Mouse (Mus musculus): Measurements from ENCODE around the gene Prdm16. TPM values are rescaled to one million over a fixed set of nuclear protein-coding genes. Genes with fewer than 3 reads are reported as not detected.

Gene Prdm16
- polyA plus RNA-seq, 1 experiment from 2014 or later: 58.8 TPM

DNA sequence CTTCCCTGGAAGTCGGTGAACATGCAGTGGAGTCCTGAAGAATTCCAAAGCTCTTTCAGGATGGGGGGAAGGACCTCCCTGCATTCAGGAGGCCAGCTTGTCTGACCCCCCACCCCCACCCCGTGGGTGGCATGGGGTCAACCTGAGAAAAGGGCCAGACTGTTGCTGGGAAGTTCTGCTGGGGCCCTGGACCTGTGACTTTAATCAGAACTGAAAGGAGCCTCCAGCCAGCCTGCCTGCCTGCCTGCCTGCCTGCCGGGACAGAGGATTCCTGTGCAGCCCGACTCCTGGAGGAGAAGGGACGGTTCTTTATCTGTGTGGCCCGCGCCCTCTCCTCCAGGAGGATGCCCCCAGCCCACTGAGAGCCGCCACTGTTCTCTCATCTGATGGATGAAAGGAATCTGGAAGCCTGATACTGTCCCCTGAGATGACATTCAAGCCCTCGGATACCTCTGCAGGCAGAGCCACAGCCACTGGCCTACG is 214.2 kb downstream of the Prdm16 start:
- no peak overlapping the region for H3K4me3 ChIP-seq
- H3K36me3 ChIP-seq: peaks cover 15% of the 10 kb centered on the region; the same call in 1 of the 2 replicates
- ATAC-seq (ENCODE audit: low FRiP score, low read depth): no peak
- H3K4me2 ChIP-seq (replicated peaks): no peak overlapping the region
- H3K4me1 ChIP-seq: peaks cover 64% of the 10 kb centered on the region
- peaks cover 19% of the 10 kb centered on the region for H3K27me3 ChIP-seq
- peaks cover 4% of the 10 kb centered on the region; the same call in 1 of the 2 replicates for H3K9me3 ChIP-seq
- 16% methylated on average over 10 of the region's 10 CpGs for WGBS
- no peak overlapping the region for H3K27ac ChIP-seq
- no peak overlapping the region; the same call in 1 of the 2 replicates for H3K9ac ChIP-seq

- no peak for ATAC-seq (ENCODE audit: low FRiP score, low read depth)
- Histone ChIP-seq H3K36me3 (peaks cover 15% of the 10 kb centered on the region; the same call in 1 of the 2 replicates), H3K27ac (no peak overlapping the region), H3K27me3 (peaks cover 23% of the 10 kb centered on the region), H3K4me2 (replicated peaks) (no peak overlapping the region), H3K4me3 (no peak overlapping the region), H3K9ac (no peak overlapping the region), H3K9me3 (peaks cover 4% of the 10 kb centered on the region; the same call in 1 of the 2 replicates), H3K4me1 (peaks cover 61% of the 10 kb centered on the region)
- WGBS: 78% methylated on average over 17 of the region's 17 CpGs
These were observed 215.9 kb downstream of the Prdm16 start for GRCm38 (mm10) chr4:154420749-154421148.

GRCm38 (mm10) chr4:154419766-154420165 is 216.9 kb downstream of the Prdm16 start:
- peaks cover 61% of the 10 kb centered on the region for H3K4me1 ChIP-seq

DNA sequence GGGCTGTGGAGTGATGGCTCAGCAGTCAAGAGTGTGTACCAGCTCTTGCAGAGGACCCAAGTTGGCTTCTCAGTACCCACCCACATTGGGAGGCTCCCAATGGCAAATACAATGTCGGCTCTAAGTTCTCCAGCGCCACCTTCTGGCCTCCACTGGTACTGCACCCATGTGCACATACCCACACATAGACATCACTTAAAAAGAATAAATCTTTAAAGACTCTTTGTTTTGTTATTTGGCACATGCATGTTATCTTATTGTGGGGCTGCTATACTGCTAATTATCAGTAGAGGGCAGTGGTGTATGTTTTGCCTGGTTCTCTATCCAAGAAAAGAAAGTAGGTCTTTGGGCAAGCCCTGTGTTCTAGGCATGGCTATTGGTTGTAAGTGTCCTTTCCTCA is 217.7 kb downstream of the Prdm16 start:
- Histone ChIP-seq H3K36me3 (peaks cover 15% of the 10 kb centered on the region; the same call in 1 of the 2 replicates), H3K9ac (no peak overlapping the region), H3K27ac (no peak overlapping the region), H3K4me3 (no peak overlapping the region), H3K4me1 (peaks cover 61% of the 10 kb centered on the region), H3K27me3 (peaks cover 22% of the 10 kb centered on the region), H3K9me3 (peaks cover 4% of the 10 kb centered on the region; the same call in 1 of the 2 replicates), H3K4me2 (replicated peaks) (no peak overlapping the region)
- ATAC-seq (ENCODE audit: low FRiP score, low read depth): no peak
- WGBS: 26% methylated on average over 2 of the region's 2 CpGs

More at GRCm38 (mm10) chr4:154419766-154420165, 216.9 kb downstream of the Prdm16 start:
- Histone ChIP-seq H3K4me2 (replicated peaks) (no peak overlapping the region), H3K27ac (no peak overlapping the region), H3K9me3 (peaks cover 4% of the 10 kb centered on the region; the same call in 1 of the 2 replicates), H3K27me3 (peaks cover 24% of the 10 kb centered on the region), H3K9ac (no peak overlapping the region), H3K36me3 (peaks cover 15% of the 10 kb centered on the region; the same call in 1 of the 2 replicates), H3K4me3 (no peak overlapping the region)
- no peak for ATAC-seq (ENCODE audit: low FRiP score, low read depth)
- WGBS: 88% methylated on average over 4 of the region's 4 CpGs

- peaks cover 4% of the 10 kb centered on the region; the same call in 1 of the 2 replicates for H3K9me3 ChIP-seq
- H3K9ac ChIP-seq: no peak overlapping the region
- peaks cover 15% of the 10 kb centered on the region; the same call in 1 of the 2 replicates for H3K36me3 ChIP-seq
- 66% methylated on average over 4 of the region's 4 CpGs for WGBS
- H3K27me3 ChIP-seq: peaks cover 25% of the 10 kb centered on the region
- no peak overlapping the region for H3K27ac ChIP-seq
- no peak overlapping the region for H3K4me3 ChIP-seq
- peaks cover 61% of the 10 kb centered on the region for H3K4me1 ChIP-seq
- H3K4me2 ChIP-seq (replicated peaks): no peak overlapping the region
- no peak for ATAC-seq (ENCODE audit: low FRiP score, low read depth)
These were observed 218.3 kb downstream of the Prdm16 start for GRCm38 (mm10) chr4:154418327-154418744.

DNA sequence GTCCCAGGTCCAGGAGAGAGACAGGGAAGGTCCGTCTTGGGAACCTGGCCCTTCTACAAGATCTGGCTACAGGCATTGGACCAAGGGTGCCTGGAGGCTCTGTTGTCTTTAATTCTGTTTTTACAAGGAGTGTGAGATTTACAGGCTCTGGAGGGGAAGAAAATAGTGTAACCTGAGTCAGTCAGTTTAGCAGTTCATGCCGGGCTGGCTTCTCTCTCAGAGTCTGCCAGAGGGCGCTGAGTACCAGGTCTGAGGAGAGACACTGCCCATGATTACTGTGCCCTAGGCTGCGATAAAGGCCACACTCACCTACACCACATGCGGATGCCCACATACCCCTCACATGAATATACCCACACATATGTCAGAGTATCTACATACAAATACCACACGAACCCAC is 219.9 kb downstream of the Prdm16 start:
- H3K27ac ChIP-seq: no peak overlapping the region
- 33% methylated on average over 6 of the region's 6 CpGs for WGBS
- peaks cover 4% of the 10 kb centered on the region; the same call in 1 of the 2 replicates for H3K9me3 ChIP-seq
- H3K36me3 ChIP-seq: peaks cover 15% of the 10 kb centered on the region; the same call in 1 of the 2 replicates
- no peak overlapping the region for H3K4me2 ChIP-seq (replicated peaks)
- H3K27me3 ChIP-seq: peaks cover 34% of the 10 kb centered on the region
- H3K4me3 ChIP-seq: no peak overlapping the region
- ATAC-seq (ENCODE audit: low FRiP score, low read depth): no peak
- H3K4me1 ChIP-seq: peaks cover 64% of the 10 kb centered on the region
- H3K9ac ChIP-seq: no peak overlapping the region

GRCm38 (mm10) chr4:154414885-154415284 is 221.8 kb downstream of the Prdm16 start:
- Histone ChIP-seq H3K27ac (peak overlapping the region; percentile 63), H3K36me3 (peaks cover 11% of the 10 kb centered on the region; the same call in 1 of the 2 replicates), H3K4me3 (no peak overlapping the region), H3K4me1 (peaks cover 79% of the 10 kb centered on the region), H3K9me3 (peaks cover 4% of the 10 kb centered on the region; the same call in 1 of the 2 replicates), H3K27me3 (peaks cover 33% of the 10 kb centered on the region), H3K4me2 (replicated peaks) (no peak overlapping the region), H3K9ac (no peak overlapping the region)
- ATAC-seq (ENCODE audit: low FRiP score, low read depth): peak; percentile 55; the same call in 1 of the 2 replicates
- WGBS: 16% methylated on average over 4 of the region's 4 CpGs

GRCm38 (mm10) chr4:154410559-154410958 is 226.1 kb downstream of the Prdm16 start:
- Histone ChIP-seq H3K9me3 (no peaks in the 10 kb centered on the region), H3K9ac (peak overlapping the region; percentile 1; the same call in 1 of the 2 replicates), H3K36me3 (peaks cover 5% of the 10 kb centered on the region; the same call in 1 of the 2 replicates), H3K27ac (no peak overlapping the region), H3K4me2 (replicated peaks) (no peak overlapping the region), H3K4me3 (no peak overlapping the region), H3K4me1 (peaks cover 87% of the 10 kb centered on the region), H3K27me3 (peaks cover 34% of the 10 kb centered on the region)
- WGBS: 51% methylated on average over 8 of the region's 8 CpGs
- no peak for ATAC-seq (ENCODE audit: low FRiP score, low read depth)

- H3K27ac ChIP-seq: no peak overlapping the region
- ATAC-seq (ENCODE audit: low FRiP score, low read depth): no peak
- peaks cover 79% of the 10 kb centered on the region for H3K4me1 ChIP-seq
- H3K27me3 ChIP-seq: peaks cover 34% of the 10 kb centered on the region
- no peaks in the 10 kb centered on the region for H3K9me3 ChIP-seq
- H3K36me3 ChIP-seq: peaks cover 5% of the 10 kb centered on the region; the same call in 1 of the 2 replicates
- peak overlapping the region; percentile 11; the same call in 1 of the 2 replicates for H3K4me2 ChIP-seq (replicated peaks)
- 60% methylated on average over 10 of the region's 10 CpGs for WGBS
- H3K9ac ChIP-seq: no peak overlapping the region; the same call in 1 of the 2 replicates
- no peak overlapping the region for H3K4me3 ChIP-seq
These were observed 226.8 kb downstream of the Prdm16 start for GRCm38 (mm10) chr4:154409841-154410240.

GRCm38 (mm10) chr4:154409237-154409721 is 227.4 kb downstream of the Prdm16 start:
- no peak for ATAC-seq (ENCODE audit: low FRiP score, low read depth)
- H3K9me3 ChIP-seq: no peaks in the 10 kb centered on the region
- peaks cover 74% of the 10 kb centered on the region for H3K4me1 ChIP-seq
- H3K27me3 ChIP-seq: peaks cover 34% of the 10 kb centered on the region
- 39% methylated on average over 19 of the region's 19 CpGs for WGBS
- H3K27ac ChIP-seq: no peak overlapping the region
- H3K4me2 ChIP-seq (replicated peaks): peak overlapping the region; percentile 11
- peaks cover 5% of the 10 kb centered on the region; the same call in 1 of the 2 replicates for H3K36me3 ChIP-seq
- H3K9ac ChIP-seq: no peak overlapping the region; the same call in 1 of the 2 replicates
- no peak overlapping the region for H3K4me3 ChIP-seq

DNA sequence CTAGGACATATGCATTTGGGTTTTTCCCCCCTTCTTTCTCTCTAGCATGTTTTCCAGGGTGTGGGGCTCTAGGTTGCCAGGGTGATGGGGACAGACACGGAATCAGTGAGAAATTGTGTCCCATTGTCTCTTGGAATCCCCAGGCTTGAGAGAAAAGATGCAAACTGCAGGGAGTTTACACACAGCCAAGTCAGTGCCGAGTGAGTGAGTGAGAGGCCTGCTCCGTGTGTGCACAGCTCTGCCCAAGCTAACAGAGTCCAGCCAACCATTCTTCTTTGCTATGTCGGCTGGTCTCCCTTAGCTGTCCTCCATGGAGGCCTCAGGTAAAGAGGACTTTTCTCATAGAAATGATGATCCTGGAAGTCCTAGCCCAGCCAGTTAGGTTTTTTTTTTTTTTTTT is 233.7 kb downstream of the Prdm16 start:
- Histone ChIP-seq H3K9ac (no peak overlapping the region), H3K36me3 (no peaks in the 10 kb centered on the region), H3K9me3 (no peaks in the 10 kb centered on the region), H3K4me2 (replicated peaks) (no peak overlapping the region), H3K27me3 (peaks cover under 1% of the 10 kb centered on the region; the same call in 1 of the 2 replicates), H3K27ac (no peak overlapping the region), H3K4me3 (no peak overlapping the region), H3K4me1 (peaks cover 53% of the 10 kb centered on the region)
- no peak for ATAC-seq (ENCODE audit: low FRiP score, low read depth)
- WGBS: 68% methylated on average over 4 of the region's 4 CpGs

Data from limb, embryonic 13.5 days (tissue).